Mouse (Mus musculus) thymus, postnatal 25 days (tissue): ENCODE measurements at regions not wholly inside any gene's neighbourhood (a gene's known extent, or its start where the extent isn't known, plus 50 kb on each side); places are given as distances from the start of the nearest gene placed in this dataset.

Experiments used
- DNase-seq: peaks from one replicate; pipeline ENCODE4 v3.0.0; 2022

- DNase-seq: no peak
These were observed 178.7 kb upstream of the Gm4791 start for GRCm38 (mm10) chr9:46819808-46820207.

GRCm38 (mm10) chr9:46819376-46819775, 179.2 kb upstream of the Gm4791 start:
- no peak for DNase-seq

GRCm38 (mm10) chr9:46816126-46816525, 182.4 kb upstream of the Gm4791 start:
- no peak for DNase-seq

- peak; percentile 7 for DNase-seq
These were observed 183.9 kb upstream of the Gm4791 start for GRCm38 (mm10) chr9:46814478-46815241.

GRCm38 (mm10) chr9:46810266-46810665, 188.3 kb upstream of the Gm4791 start:
- no peak for DNase-seq

- DNase-seq: no peak
These were observed 203.1 kb upstream of the Gm4791 start for GRCm38 (mm10) chr9:46795446-46795845.

- no peak for DNase-seq
These were observed 209.5 kb upstream of the Gm4791 start for GRCm38 (mm10) chr9:46789036-46789435.

GRCm38 (mm10) chr9:46788456-46788855, 210.1 kb upstream of the Gm4791 start:
- DNase-seq: no peak

GRCm38 (mm10) chr9:46784355-46784975, 214.1 kb upstream of the Gm4791 start:
- DNase-seq: no peak

- no peak for DNase-seq
These were observed 214.8 kb upstream of the Gm4791 start for GRCm38 (mm10) chr9:46783597-46784354.

- DNase-seq: no peak
These were observed 216.9 kb upstream of the Gm4791 start for GRCm38 (mm10) chr9:46781681-46782080.

GRCm38 (mm10) chr9:46778769-46779168, 219.8 kb upstream of the Gm4791 start:
- no peak for DNase-seq

GRCm38 (mm10) chr9:46774821-46775220, 223.7 kb upstream of the Gm4791 start:
- no peak for DNase-seq

- DNase-seq: no peak
These were observed 238.3 kb upstream of the Gm4791 start for GRCm38 (mm10) chr9:46760247-46760646.

- no peak for DNase-seq
These were observed 241.4 kb upstream of the Gm4791 start for GRCm38 (mm10) chr9:46757005-46757672.

- DNase-seq: no peak
These were observed 246.6 kb upstream of the Gm4791 start for GRCm38 (mm10) chr9:46751981-46752380.

GRCm38 (mm10) chr9:46749441-46749840, 249.1 kb upstream of the Gm4791 start:
- no peak for DNase-seq

- DNase-seq: no peak
These were observed 252.3 kb upstream of the Gm4791 start for GRCm38 (mm10) chr9:46746266-46746665.

GRCm38 (mm10) chr9:46740496-46740895, 258.0 kb upstream of the Gm4791 start:
- no peak for DNase-seq

GRCm38 (mm10) chr9:46739341-46739740, 259.2 kb upstream of the Gm4791 start:
- no peak for DNase-seq

GRCm38 (mm10) chr9:46738634-46739033, 259.9 kb upstream of the Gm4791 start:
- DNase-seq: no peak

GRCm38 (mm10) chr9:46738056-46738455, 260.5 kb upstream of the Gm4791 start:
- no peak for DNase-seq

GRCm38 (mm10) chr9:46737446-46737845, 261.1 kb upstream of the Gm4791 start:
- no peak for DNase-seq
